Mouse (Mus musculus) megakaryocyte-erythroid progenitor cell, adult 5-6 weeks (primary cell): ENCODE results near the gene Wbp1. TPM values are rescaled to one million over a fixed set of nuclear protein-coding genes. Genes with fewer than 3 reads are reported as not detected.

Source experiments
- ATAC-seq: replicated peaks from 2 replicates; pipeline ENCODE4 v1.8.0; 2016; ENCODE audit warnings: mild to moderate bottlenecking, inconsistent platforms; ENCODE audit not compliant: severe bottlenecking, poor library complexity, low FRiP score, low TSS enrichment
- total RNA-seq, 2 experiments: library from RNA; stranded (forward) in 1 of 2; stranded (reverse) in 1 of 2; fragments of 200-1000, 215-1000 nt in 1 of 2; fragments of >200 nt in 1 of 2; fragmentation: Nextera tagmentation in 1 of 2; gene quantifications; 2 replicates each; pipeline ENCODE4 v1.2.3; 2014 to 2017

The Wbp1 gene
- total RNA-seq, 2 experiments from 2014 or later: 56.6 to 75.1 TPM

GRCm38 (mm10) chr6:83092416-83093127 is 28.8 kb downstream of the Wbp1 start:
- no peak for ATAC-seq

- no peak for ATAC-seq
These were observed 33.5 kb downstream of the Wbp1 start for GRCm38 (mm10) chr6:83087926-83088260.

GRCm38 (mm10) chr6:83087205-83087925 is 34.0 kb downstream of the Wbp1 start:
- ATAC-seq: no peak

- ATAC-seq: no peak
These were observed 35.0 kb downstream of the Wbp1 start, which contains the start of gene Lbx2 for GRCm38 (mm10) chr6:83086121-83087035. Lbx2 (plus strand) TSS chr6:83086367.

GRCm38 (mm10) chr6:83084477-83084876 is 36.9 kb downstream of the Wbp1 start:
- ATAC-seq: no peak

GRCm38 (mm10) chr6:83083497-83083896 is 37.9 kb downstream of the Wbp1 start:
- ATAC-seq: no peak

GRCm38 (mm10) chr6:83080210-83080609 is 41.1 kb downstream of the Wbp1 start:
- ATAC-seq: no peak

- peak; percentile 83 for ATAC-seq
These were observed 43.0 kb downstream of the Wbp1 start for GRCm38 (mm10) chr6:83078324-83078858.

- peak; percentile 30 for ATAC-seq
These were observed 43.6 kb downstream of the Wbp1 start, which contains the start of gene Pcgf1 for GRCm38 (mm10) chr6:83077630-83078323. Pcgf1 (plus strand) TSS chr6:83077869.

GRCm38 (mm10) chr6:83074979-83075378 is 46.4 kb downstream of the Wbp1 start:
- no peak for ATAC-seq

GRCm38 (mm10) chr6:83071220-83071619 is 50.1 kb downstream of the Wbp1 start:
- ATAC-seq: no peak

- ATAC-seq: no peak
These were observed 50.8 kb downstream of the Wbp1 start for GRCm38 (mm10) chr6:83070311-83071219.

- ATAC-seq: no peak
These were observed 51.3 kb downstream of the Wbp1 start, which contains the start of gene Tlx2 for GRCm38 (mm10) chr6:83070247-83070310. Tlx2 (minus strand) TSS chr6:83070293.

GRCm38 (mm10) chr6:83069488-83070246 is 51.7 kb downstream of the Wbp1 start:
- ATAC-seq: no peak
